Mouse (Mus musculus): ENCODE measurements around the gene Ghsr. TPM values are rescaled to one million over a fixed set of nuclear protein-coding genes. Genes with fewer than 3 reads are reported as not detected.

Ghsr gene
- not detected for polyA plus RNA-seq (2012; fragmentation: generic; extraction: Trizol)
- long read RNA-seq, experiment 1 = 0 reads
- long read RNA-seq, experiment 2 = 0 reads

GRCm38 (mm10) chr3:27371276-27371621 lies at the start of gene Ghsr:
Ghsr (plus strand) TSS chr3:27371351.
- TF ChIP-seq CEBPB (IDR thresholded peaks at IDR 0.05; ENCODE audit: low read depth) (no peak), MYOG (IDR thresholded peaks at IDR 0.05; ENCODE audit: control insufficient read depth, extremely low read depth, insufficient read length) (no peak), USF1 (IDR thresholded peaks at IDR 0.05; ENCODE audit: low read depth) (no peak), CTCF (IDR thresholded peaks at IDR 0.05; ENCODE audit: control insufficient read depth, insufficient read depth, insufficient read length) (no peak), FOSL1 (IDR thresholded peaks at IDR 0.05; ENCODE audit: insufficient read depth, low read length, poor library complexity, severe bottlenecking) (no peak), MAX (IDR thresholded peaks at IDR 0.05) (no peak), MYOD1 (IDR thresholded peaks at IDR 0.05; ENCODE audit: control insufficient read depth, insufficient read length, low read depth) (no peak)
- H3ac ChIP-seq (ENCODE audit: control insufficient read depth, insufficient read length, low read depth) = no peak within 1 kb of the TSS
- no peaks in the 10 kb centered on the region for H3K36me3 ChIP-seq (ENCODE audit: control insufficient read depth, insufficient read depth)
- H3K79me2 ChIP-seq (ENCODE audit: control insufficient read depth, insufficient read depth) = no peaks in the 10 kb centered on the region
- peaks cover 21% of the 10 kb centered on the region for H3K27me3 ChIP-seq (ENCODE audit: control insufficient read depth, insufficient read depth, insufficient read length)
- H3K4me3 ChIP-seq (ENCODE audit: insufficient read depth, poor library complexity, severe bottlenecking) = no peak within 1 kb of the TSS
- H3K79me3 ChIP-seq (ENCODE audit: low read depth) = no peaks in the 10 kb centered on the region

- no peak for TF ChIP-seq MAX (IDR thresholded peaks at IDR 0.05)
- TF ChIP-seq MYOG (IDR thresholded peaks at IDR 0.05; ENCODE audit: control insufficient read depth, extremely low read depth, insufficient read length) = no peak
- TF ChIP-seq FOSL1 (IDR thresholded peaks at IDR 0.05; ENCODE audit: insufficient read depth, low read length, poor library complexity, severe bottlenecking) = no peak
- no peak for TF ChIP-seq USF1 (IDR thresholded peaks at IDR 0.05; ENCODE audit: low read depth)
- no peak for TF ChIP-seq MYOD1 (IDR thresholded peaks at IDR 0.05; ENCODE audit: control insufficient read depth, insufficient read length, low read depth)
- TF ChIP-seq CEBPB (IDR thresholded peaks at IDR 0.05; ENCODE audit: low read depth) = no peak
- no peak for TF ChIP-seq CTCF (IDR thresholded peaks at IDR 0.05; ENCODE audit: control insufficient read depth, insufficient read depth, insufficient read length)
- Histone ChIP-seq H3K79me2 (ENCODE audit: control insufficient read depth, insufficient read depth) (no peaks in the 10 kb centered on the region), H3K4me3 (ENCODE audit: insufficient read depth, poor library complexity, severe bottlenecking) (no peak overlapping the region), H3K79me3 (ENCODE audit: low read depth) (no peaks in the 10 kb centered on the region), H3K27me3 (ENCODE audit: control insufficient read depth, insufficient read depth, insufficient read length) (peaks cover 4% of the 10 kb centered on the region), H3K36me3 (ENCODE audit: control insufficient read depth, insufficient read depth) (no peaks in the 10 kb centered on the region), H3ac (ENCODE audit: control insufficient read depth, insufficient read length, low read depth) (no peak overlapping the region)
Observed at GRCm38 (mm10) chr3:27322591-27322990, 48.6 kb upstream of the Ghsr start.

- TF ChIP-seq CEBPB (IDR thresholded peaks at IDR 0.05; ENCODE audit: low read depth) (no peak), CTCF (IDR thresholded peaks at IDR 0.05; ENCODE audit: control insufficient read depth, insufficient read depth, insufficient read length) (no peak), MAX (IDR thresholded peaks at IDR 0.05) (no peak), MYOD1 (IDR thresholded peaks at IDR 0.05; ENCODE audit: control insufficient read depth, insufficient read length, low read depth) (no peak), MYOG (IDR thresholded peaks at IDR 0.05; ENCODE audit: control insufficient read depth, extremely low read depth, insufficient read length) (no peak), USF1 (IDR thresholded peaks at IDR 0.05; ENCODE audit: low read depth) (no peak), FOSL1 (IDR thresholded peaks at IDR 0.05; ENCODE audit: insufficient read depth, low read length, poor library complexity, severe bottlenecking) (no peak)
- Histone ChIP-seq H3ac (ENCODE audit: control insufficient read depth, insufficient read length, low read depth) (no peak overlapping the region), H3K79me2 (ENCODE audit: control insufficient read depth, insufficient read depth) (no peaks in the 10 kb centered on the region), H3K4me3 (ENCODE audit: insufficient read depth, poor library complexity, severe bottlenecking) (no peak overlapping the region), H3K36me3 (ENCODE audit: control insufficient read depth, insufficient read depth) (no peaks in the 10 kb centered on the region), H3K79me3 (ENCODE audit: low read depth) (no peaks in the 10 kb centered on the region), H3K27me3 (ENCODE audit: control insufficient read depth, insufficient read depth, insufficient read length) (peaks cover 4% of the 10 kb centered on the region)
Observed at GRCm38 (mm10) chr3:27323551-27323950, 47.6 kb upstream of the Ghsr start.

- H3K79me3 ChIP-seq (ENCODE audit: low read depth) = no peaks in the 10 kb centered on the region
Observed at GRCm38 (mm10) chr3:27326633-27327191, 44.4 kb upstream of the Ghsr start.

GRCm38 (mm10) chr3:27330706-27331105 lies 40.4 kb upstream of the Ghsr start:
- no peaks in the 10 kb centered on the region for H3K36me3 ChIP-seq (ENCODE audit: control insufficient read depth, insufficient read depth)
- no peak overlapping the region for H3ac ChIP-seq (ENCODE audit: control insufficient read depth, insufficient read length, low read depth)
- TF ChIP-seq MAX (IDR thresholded peaks at IDR 0.05) = no peak
- TF ChIP-seq MYOG (IDR thresholded peaks at IDR 0.05; ENCODE audit: control insufficient read depth, extremely low read depth, insufficient read length) = no peak
- peaks cover 16% of the 10 kb centered on the region for H3K27me3 ChIP-seq (ENCODE audit: control insufficient read depth, insufficient read depth, insufficient read length)
- H3K4me3 ChIP-seq (ENCODE audit: insufficient read depth, poor library complexity, severe bottlenecking) = no peak overlapping the region
- no peaks in the 10 kb centered on the region for H3K79me3 ChIP-seq (ENCODE audit: low read depth)
- H3K79me2 ChIP-seq (ENCODE audit: control insufficient read depth, insufficient read depth) = no peaks in the 10 kb centered on the region

More at GRCm38 (mm10) chr3:27326633-27327191, 44.4 kb upstream of the Ghsr start:
- Histone ChIP-seq H3K27me3 (ENCODE audit: control insufficient read depth, insufficient read depth, insufficient read length) (peaks cover 7% of the 10 kb centered on the region), H3K4me3 (ENCODE audit: insufficient read depth, poor library complexity, severe bottlenecking) (no peak overlapping the region), H3K79me2 (ENCODE audit: control insufficient read depth, insufficient read depth) (no peaks in the 10 kb centered on the region), H3ac (ENCODE audit: control insufficient read depth, insufficient read length, low read depth) (no peak overlapping the region), H3K36me3 (ENCODE audit: control insufficient read depth, insufficient read depth) (no peaks in the 10 kb centered on the region)
- TF ChIP-seq MYOD1 (IDR thresholded peaks at IDR 0.05; ENCODE audit: control insufficient read depth, insufficient read length, low read depth) = no peak
- TF ChIP-seq MYOG (IDR thresholded peaks at IDR 0.05; ENCODE audit: control insufficient read depth, extremely low read depth, insufficient read length) = no peak
- no peak for TF ChIP-seq FOSL1 (IDR thresholded peaks at IDR 0.05; ENCODE audit: insufficient read depth, low read length, poor library complexity, severe bottlenecking)
- TF ChIP-seq MAX (IDR thresholded peaks at IDR 0.05) = no peak
- TF ChIP-seq CTCF (IDR thresholded peaks at IDR 0.05; ENCODE audit: control insufficient read depth, insufficient read depth, insufficient read length) = no peak
- no peak for TF ChIP-seq USF1 (IDR thresholded peaks at IDR 0.05; ENCODE audit: low read depth)
- no peak for TF ChIP-seq CEBPB (IDR thresholded peaks at IDR 0.05; ENCODE audit: low read depth)

GRCm38 (mm10) chr3:27338437-27338836 lies 32.7 kb upstream of the Ghsr start:
- H3K36me3 ChIP-seq (ENCODE audit: control insufficient read depth, insufficient read depth) = no peaks in the 10 kb centered on the region
- H3K27me3 ChIP-seq (ENCODE audit: control insufficient read depth, insufficient read depth, insufficient read length) = peaks cover 17% of the 10 kb centered on the region
- no peak overlapping the region for H3ac ChIP-seq (ENCODE audit: control insufficient read depth, insufficient read length, low read depth)
- no peaks in the 10 kb centered on the region for H3K79me2 ChIP-seq (ENCODE audit: control insufficient read depth, insufficient read depth)
- TF ChIP-seq CTCF (IDR thresholded peaks at IDR 0.05; ENCODE audit: control insufficient read depth, insufficient read depth, insufficient read length) (no peak), CEBPB (IDR thresholded peaks at IDR 0.05; ENCODE audit: low read depth) (no peak), MYOD1 (IDR thresholded peaks at IDR 0.05; ENCODE audit: control insufficient read depth, insufficient read length, low read depth) (no peak), MAX (IDR thresholded peaks at IDR 0.05) (no peak), FOSL1 (IDR thresholded peaks at IDR 0.05; ENCODE audit: insufficient read depth, low read length, poor library complexity, severe bottlenecking) (no peak), MYOG (IDR thresholded peaks at IDR 0.05; ENCODE audit: control insufficient read depth, extremely low read depth, insufficient read length) (no peak), USF1 (IDR thresholded peaks at IDR 0.05; ENCODE audit: low read depth) (no peak)
- H3K4me3 ChIP-seq (ENCODE audit: insufficient read depth, poor library complexity, severe bottlenecking) = no peak overlapping the region
- H3K79me3 ChIP-seq (ENCODE audit: low read depth) = no peaks in the 10 kb centered on the region

Data from C2C12 (cell line).